Mouse (Mus musculus): ENCODE data around the gene Mctp1. TPM values are rescaled to one million over a fixed set of nuclear protein-coding genes. Genes with fewer than 3 reads are reported as not detected.

Gene Mctp1
- total RNA-seq, 1 experiment from 2014 or later: 1.6 TPM

DNA sequence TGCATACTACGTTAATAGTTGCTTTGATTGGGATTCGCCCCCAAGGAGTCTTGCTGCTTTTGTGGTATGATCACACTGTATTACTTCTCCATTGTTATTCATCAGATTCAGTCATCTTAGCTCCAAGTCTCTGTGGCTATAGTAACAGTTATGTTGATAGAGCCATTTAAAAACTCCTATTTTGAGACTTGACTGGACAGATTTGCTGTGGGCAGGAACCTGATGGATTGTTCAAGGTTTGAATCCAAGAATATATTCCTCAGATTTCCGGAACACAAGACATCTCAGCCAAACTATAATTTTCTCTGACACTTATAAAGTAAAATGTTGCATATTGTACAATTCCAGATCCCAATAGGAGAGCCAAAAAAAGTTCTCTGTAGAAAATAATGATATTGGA is 443.4 kb downstream of the Mctp1 start:
- DNase-seq: no peak

DNA sequence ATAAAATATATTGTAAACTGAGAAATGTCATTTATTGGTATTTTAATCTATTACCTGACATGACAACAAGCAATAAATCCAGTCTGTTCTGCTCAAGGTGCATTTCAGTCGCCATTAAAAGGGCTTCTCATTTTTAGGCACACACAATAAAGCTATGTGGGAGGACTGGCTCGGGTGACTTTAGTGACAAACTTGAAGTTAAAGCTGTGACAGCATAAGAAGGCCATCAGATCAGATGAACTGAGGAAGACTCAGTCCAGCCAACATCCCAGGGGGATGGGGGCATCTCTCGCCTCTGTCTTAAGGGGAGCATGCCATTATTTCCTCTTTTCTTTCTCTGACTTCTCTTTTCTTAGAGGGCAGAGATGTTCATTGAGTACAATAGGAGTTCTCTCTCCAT is 453.7 kb downstream of the Mctp1 start:
- DNase-seq: no peak

DNA sequence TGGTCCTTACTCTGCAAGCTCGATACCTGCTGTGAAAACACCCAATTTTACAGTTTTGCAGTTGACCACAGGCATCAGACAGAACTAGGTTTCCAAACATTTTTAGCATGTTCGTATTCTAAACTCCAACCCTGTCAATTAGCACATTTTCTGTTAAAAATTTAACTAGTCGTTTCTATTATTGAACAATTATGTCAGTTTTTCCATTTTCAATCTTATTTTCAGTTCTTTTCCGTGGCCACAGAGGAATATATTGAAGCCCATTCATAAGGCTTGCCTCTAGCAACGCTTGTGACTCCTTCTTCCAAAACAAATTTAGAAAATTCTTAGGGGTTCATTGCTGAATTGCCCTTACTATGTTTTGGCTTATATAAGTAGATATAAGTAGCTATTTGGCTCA is 456.4 kb downstream of the Mctp1 start:
- no peak for DNase-seq

DNA sequence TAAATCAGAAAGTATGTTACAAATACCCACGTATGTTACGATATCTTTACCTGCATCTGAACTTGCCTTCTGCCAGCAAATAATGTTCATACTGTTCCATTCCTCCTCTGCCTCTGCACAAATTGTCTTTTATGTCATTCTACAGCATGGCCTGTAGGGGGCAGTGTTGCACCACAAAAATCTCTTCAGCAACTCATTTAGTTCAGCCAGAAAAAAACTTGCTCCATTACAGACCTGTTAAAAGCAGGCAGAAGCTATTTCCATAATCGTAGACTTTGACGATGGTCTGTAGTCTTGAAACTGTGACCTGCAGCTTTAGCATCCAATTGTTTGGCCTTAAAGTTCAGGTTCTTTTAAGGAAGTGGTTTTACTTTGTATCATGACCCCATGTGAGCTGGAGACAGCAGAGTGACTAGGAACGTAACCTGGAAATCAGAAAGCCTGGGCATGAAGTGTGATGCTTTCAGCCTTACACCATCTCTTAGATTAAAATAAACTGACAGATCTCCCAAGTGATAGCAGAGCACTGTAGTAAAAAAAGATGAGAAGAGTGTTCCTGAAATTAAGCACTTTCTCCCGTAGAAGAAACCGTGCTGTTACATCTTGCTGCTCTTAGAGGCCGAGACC is 460.4 kb downstream of the Mctp1 start:
- DNase-seq: peak; percentile 70

DNA sequence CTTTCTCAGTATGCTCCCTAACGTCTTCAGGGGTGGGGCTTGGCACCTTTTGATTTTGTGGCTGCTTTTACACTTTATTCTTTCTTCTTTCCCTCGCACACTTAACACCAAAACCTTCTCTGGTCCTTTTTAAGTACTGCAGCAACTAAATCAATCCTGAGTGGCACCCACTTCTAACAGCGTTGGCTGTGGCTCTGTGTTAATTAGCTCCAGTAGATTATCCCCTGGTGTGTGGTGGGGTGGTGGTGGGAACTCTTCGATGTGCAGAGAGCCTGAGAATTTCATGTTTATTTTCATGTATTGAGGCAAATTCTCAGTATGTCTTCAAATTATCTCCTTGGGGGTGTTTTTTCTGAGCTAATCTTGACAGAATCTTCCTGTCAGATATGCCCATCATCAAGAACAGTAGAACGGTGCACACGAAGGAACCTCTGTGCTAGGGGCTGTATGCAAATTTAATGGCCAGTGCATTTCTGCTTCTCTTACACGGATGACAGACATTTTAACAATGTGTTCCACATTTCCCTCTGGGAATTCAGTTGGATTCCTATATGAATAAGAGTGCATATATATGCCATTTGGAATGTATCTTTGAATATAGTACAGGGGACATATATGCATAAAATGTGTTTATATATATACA is 466.2 kb downstream of the Mctp1 start:
- DNase-seq: no peak

DNA sequence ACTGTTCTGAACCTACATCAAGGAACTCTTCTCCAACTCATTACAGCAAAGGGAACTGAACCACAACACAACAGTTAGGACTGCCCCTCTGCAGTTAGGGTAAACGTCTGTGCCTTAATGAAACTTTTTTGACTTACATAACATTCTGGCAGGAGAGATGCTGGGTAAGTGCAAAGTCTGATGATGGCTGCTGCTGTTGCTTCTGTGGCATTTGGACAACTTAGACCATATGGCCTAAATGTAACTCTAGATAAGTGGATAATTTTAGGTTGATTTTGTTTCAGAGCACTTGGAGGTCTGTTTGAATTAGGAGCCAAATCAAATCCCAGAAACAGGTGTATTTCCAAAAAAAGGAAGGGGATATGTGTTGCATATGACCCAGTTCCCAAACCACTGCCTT is 470.0 kb downstream of the Mctp1 start:
- no peak for DNase-seq

DNA sequence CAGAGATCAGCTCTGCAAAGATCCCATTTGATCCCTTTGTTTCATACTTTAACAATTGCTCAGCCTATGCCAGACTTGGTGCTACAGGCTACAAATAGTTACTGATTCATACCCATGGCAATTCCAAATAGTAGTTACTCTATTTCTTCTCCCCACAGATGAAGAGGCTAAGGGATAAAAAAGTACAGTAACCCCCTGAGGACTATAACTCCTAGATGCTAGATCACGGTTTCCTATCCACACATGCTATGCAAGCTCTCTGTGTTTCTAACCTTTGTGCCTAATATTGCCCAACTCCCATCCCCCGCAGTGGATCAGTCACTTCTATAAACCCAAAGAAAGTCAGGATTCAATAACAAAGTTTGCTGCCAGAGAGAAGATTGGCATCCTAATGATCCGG is 470.7 kb downstream of the Mctp1 start:
- no peak for DNase-seq

DNA sequence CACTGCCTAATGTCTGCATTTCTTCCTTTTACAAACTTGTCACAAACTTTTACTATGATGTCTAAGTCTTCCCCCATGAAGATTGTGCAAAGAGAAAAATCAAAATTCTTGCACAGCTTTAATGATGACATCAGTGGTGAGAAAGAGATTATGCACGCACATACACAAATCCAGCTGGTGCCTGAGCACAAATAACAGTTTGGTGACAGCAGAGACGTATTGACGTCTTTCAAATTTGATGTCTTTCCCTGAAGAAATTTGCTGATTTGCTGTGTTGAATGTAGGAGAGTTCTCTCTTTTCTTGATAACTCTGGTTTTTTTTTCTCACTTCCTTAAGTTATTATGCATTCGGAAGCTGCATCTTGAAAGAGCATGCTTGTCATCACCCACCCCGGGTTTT is 472.7 kb downstream of the Mctp1 start:
- DNase-seq: no peak

DNA sequence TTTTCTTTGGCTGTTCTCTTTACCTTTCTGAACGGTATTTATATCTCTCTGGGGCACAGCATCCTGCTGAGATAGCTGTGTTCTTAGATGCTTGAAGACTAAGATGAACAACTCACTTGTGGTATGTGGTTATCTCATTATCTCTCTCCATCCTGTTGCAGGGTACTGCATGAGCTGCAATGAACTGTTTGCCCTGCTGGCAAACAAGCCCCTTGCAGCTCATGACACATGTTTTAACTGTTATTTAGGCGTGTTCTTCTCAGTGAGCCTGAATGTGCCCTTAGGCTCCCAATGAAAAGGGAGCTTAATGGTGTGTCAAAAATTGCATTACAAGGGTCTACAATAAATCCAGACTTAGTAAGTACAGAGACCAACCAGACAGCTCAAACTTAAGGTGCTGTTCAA is 473.7 kb downstream of the Mctp1 start:
- no peak for DNase-seq

DNA sequence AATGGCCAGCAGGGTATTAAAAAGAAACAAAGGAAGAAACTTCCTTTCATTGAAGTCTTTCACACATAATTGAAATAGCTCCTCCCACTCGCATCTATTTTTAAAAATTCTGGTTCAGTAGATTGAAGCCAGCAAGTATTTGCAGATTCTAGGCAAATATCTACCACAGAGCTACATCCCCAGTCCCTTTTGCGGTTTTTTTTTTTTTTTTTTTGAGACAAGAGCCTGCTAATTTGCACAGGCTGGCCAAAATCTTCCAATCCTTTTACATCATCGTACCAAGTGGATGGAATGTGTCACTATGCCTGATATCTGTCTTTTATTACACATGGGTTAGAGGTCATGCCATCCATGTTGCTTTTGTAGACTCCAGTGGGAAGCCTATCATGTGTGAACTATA is 486.0 kb downstream of the Mctp1 start:
- DNase-seq: no peak

DNA sequence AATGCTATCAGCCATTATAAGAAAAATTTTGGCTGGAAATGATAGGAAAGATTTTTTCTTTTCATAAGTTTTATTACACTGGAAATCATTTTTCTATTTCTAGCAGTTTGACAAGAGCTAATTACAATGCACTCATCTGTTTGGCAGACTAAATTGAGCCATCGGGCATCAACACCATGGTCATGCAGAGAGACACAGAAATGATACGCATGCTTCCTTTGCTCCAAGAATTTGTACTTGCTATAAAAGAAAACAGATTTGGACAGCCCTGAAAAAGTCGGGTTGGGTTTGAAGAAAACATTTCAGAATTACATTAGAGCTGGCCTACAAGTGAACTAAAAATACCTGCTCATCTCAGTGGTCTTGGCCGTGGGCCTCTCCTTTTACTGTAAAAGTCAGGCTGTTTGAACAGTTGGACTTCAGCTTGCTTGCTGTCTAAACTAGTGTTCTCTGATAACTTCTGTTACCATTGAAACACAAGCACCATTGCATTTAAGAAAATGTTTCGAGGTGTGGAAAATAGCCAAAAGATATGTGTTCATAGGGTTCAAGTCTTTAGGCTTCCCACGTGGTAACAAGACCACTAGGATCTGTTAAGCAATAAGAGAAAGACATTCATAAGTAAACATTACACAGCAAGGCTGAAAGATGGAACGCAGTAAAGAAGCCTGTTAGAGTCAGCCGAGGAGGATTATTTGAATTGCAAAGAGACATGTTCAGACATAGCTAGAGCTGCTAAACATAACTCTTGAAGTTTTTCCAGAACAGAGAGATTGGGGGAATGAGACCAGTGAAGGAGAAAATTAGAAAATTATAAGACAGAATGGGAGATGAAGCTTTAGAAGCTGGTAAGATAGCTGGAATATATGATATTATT is 493.8 kb downstream of the Mctp1 start:
- DNase-seq: no peak

DNA sequence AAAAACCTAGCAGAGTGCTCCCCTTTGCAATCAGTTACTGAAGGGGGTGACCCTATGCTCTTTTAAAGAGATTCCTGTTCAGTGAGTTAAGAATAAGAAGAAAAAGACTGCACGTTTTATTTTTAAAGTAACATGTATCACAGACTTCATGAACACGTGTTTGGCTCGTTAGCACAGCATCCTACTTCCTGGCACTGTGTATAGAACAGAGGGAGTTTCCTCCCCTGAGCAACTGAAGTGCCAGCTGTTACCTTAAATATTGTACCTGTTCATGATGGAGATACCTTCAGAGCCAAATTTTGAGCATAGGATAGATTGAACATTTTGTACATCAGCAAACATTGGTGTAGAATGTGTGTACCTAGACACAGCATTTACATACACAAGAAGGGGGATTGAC is 494.7 kb downstream of the Mctp1 start:
- no peak for DNase-seq

DNA sequence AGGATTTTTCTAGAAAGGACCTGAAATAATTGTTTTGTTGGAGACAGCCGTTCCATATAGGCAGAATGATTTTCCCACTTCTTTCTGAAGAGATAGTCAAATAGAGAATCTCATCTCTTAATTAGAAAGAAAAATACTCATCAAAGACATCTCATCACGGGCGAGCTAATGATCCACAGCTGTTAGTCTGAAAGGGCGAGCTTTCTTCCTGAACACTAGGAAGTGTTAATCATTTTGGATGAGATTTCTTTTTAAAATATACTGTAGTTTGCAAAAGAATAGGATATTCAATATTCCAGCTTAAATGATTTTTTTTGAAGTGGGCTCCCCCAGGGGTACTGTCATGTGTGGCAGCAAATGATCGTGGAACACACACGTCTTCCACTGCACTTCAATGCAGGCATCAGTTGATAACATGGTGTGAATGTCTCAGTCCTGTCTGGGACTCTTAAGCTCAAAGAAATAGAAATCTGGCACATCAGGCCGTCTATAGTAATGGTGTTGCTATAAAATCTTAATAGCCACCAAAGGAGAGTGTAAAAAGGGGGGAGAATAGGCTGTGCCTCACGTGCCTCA is 500.3 kb downstream of the Mctp1 start:
- no peak for DNase-seq

DNA sequence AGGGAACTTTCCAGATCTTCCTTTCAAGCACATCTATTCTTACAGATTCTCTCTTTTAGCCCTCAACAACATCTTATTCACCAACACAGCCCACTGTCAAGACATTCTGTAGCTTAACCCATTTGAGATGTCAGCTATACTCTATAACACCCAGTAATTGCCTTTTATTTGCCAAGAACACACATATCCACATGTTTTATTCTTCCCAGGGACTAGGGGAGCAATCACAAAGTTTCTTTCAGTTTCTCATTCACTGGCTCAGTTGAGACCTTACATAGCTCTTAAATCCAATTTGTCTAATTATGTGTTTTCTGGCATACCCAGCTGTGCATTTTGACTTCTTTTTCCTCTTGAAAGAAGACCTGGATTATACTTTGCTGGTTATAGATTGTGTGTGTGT is 508.7 kb downstream of the Mctp1 start:
- no peak for DNase-seq

DNA sequence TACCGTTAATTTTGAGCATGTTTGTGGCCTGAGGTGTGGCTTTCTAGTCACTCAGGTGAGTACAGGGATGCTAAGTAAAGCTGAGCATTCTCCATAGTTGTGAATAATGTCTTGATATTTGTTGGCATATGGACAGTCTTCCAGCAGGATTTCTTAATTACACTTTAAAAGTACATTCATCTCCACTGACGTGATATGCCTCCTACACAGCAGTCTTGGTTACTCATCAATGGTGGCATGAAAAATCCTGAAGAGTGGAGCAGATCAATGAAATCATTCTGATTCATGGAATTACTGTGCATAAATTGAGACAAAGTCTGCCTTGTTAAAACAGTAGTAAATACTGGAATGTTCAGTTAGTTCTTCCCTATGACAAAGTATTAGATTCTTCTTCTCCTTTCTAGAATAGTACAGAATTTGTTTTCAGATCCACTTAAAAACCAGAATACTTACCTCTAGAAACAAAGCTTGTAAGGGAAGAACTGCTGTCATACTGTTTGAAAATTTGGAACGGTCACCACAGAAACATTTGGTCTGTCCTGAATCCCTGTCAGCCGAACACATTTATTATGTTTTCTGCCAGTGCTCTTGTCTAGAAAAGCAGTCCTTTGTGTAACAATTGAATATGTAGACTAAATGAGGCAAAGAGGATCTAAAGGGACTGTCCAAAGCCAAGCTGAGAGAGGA is 511.6 kb downstream of the Mctp1 start:
- no peak for DNase-seq

DNA sequence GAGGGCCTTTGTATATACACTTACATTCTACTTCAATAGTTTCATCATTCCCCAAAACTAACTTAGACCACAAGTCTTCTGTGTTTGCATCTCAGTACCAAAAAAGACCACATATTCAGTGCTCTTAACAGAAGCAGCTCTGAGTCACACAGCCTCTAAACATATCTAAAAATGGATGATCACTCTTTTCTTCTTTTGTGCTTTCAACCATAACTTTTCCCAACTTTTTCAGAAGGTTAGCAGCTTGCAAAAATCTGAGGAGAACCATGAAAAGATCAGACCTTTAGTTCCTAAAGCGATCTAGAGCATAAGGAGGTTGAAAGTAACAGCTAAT is 512.1 kb downstream of the Mctp1 start:
- no peak for DNase-seq

DNA sequence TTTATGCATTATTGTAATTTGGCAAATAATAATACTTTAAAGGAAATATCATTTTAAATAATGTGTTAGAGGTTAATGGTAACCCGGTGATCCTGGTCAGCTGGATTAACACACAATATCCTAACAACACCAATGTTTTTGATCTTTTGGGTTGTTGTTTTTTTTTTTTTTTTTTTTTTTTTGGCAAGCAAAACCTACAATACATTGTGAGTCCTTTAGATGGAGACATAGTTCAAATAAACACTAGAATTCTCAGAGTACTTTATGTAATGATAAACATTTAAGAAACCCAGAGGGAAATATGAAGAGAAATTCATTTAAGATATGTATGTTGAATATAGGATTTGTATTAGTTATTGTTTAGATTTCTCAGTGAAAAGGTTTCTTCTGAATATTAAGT is 534.0 kb downstream of the Mctp1 start:
- no peak for DNase-seq

DNA sequence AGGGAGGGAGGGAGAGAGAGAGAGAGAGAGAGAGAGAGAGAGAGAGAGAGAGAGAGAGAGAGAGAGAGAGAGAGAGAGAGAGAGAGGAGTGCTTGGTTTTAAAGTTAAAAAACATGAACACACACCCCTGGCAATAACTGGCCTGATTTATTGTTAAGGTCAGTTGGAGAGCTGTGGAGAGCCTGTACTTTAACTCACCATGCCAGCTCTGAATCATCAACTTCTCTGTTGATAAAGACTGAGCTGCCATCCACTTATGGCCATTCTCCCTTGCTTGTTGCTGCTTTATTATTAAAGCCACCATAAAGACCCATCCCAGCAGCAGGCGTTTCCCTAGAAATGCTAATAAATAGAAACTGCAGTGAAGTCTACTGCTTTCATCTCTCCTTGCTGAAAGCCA is 542.5 kb downstream of the Mctp1 start:
- DNase-seq: no peak

DNA sequence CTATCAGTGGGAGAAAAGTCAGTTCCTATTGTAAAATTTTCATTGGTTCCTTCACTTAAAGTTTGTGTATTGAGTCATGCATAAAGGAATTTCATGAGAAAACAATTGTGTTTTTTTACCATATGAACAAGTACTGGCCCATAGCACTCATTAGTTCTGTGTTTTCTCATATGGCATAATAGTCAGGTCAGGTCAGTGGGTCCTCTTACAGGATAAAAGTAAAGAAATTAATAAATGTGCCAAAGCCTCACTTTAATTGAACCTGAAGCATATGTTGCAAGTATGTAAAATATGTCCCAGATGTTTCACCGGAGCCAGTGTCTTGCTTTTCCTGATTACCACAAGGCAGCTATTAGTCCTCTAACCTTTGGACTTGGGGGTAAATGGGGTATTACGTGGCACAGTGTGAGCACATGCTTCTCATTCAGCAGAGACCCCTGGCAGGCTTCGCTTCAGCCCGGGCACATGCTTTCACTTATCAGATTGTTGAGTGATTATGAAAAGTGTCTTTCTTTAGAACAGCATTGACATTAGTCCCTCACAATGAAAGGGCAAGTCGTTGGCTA is 543.6 kb downstream of the Mctp1 start:
- no peak for DNase-seq

DNA sequence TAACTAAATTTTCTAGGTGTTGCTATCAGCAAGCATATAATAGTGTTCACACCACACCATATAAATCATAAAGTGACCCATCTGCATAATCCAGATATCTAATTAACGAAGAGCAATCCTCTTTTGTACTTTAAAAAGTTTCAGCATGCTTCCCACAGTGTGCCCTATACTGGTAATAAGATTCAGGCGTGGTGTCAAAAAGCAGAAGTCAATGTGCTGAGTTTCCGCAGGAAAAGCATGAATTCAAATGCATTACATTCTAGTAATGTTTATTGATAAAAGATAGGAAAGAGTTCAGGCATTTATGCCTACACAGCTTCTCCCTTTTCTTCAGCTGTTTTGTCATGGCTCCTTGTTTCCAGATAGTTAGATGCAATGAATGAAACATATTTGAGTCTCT is 544.8 kb downstream of the Mctp1 start:
- DNase-seq: no peak

DNA sequence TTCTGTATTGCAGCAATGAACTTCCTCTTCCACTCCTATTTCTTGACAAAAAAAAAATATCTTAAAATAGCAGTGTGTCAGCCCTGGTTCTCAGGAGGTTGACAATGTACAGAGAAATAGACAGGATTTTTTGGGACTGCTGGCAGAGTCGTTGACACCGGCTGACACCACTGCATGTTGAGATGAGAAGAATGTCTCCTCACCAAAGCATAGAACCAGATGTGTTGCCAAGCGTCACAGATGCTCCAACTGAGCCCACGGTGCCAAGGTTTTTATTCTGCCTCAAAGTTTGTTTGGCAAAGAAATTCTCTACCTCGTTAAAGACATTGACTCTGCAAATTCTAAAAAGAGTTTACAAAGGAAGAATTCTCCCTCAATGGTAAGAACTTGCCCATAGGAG is 548.6 kb downstream of the Mctp1 start:
- DNase-seq: no peak

DNA sequence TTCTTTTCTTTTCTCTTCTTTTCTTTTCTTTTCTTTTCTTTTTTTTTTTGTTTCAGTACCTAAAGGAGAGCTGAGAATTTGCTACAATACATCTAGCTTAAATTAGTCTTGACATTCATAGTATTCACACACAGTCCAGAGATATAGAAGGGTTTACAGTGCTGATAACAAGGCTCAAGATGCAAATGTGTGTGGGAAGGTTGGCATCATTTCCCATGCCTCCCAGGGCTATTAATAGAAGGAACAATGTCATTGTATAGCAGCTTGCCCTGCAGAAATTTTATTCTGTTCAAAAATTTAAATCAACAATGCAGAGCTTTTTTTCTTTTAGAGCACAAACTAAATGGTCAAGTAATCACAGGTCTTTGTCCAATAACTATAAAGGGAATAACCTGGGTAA is 564.9 kb downstream of the Mctp1 start:
- DNase-seq: no peak

Data from adrenal gland, postnatal 25 days (tissue).